Mouse (Mus musculus) adrenal gland, adult 18-20 months (tissue): Measurements from ENCODE around the gene Cdkn1b. TPM values are rescaled to one million over a fixed set of nuclear protein-coding genes. Genes with fewer than 3 reads are reported as not detected.

Source experiments
- DNase-seq, 2 experiments: peaks; one replicate each; pipeline ENCODE4 v3.0.0; 2021 to 2022; ENCODE audit warnings: low spot score in 2 of 2
- total RNA-seq, 2 experiments: library from RNA; stranded (reverse); gene quantifications; 1 replicate in 1 of 2; 2 replicates in 1 of 2; pipeline ENCODE4 v1.2.3; 2021

Cdkn1b gene
- total RNA-seq, 2 experiments from 2014 or later, result 30.6 to 33.0 TPM

DNA sequence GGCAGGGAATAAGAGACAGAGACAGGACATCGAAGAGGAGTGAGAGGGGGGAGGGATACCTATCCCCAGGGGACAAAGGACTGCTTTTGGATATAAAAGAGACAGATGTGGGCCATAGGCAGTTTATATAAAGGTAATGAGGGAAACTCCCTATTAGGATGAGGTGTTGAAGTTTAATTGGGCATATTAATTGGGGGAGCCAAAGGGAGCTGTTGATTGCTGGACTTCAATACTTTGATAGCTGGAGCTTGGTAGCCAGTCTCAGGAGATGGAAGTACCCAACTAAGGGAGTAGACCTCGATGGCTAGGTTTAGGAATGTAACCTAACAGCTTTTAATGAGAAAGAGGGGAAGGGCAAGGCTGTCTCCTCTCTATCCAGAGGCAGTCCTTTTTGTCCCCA is 43.7 kb downstream of the Cdkn1b start:
- no peak for DNase-seq

DNA sequence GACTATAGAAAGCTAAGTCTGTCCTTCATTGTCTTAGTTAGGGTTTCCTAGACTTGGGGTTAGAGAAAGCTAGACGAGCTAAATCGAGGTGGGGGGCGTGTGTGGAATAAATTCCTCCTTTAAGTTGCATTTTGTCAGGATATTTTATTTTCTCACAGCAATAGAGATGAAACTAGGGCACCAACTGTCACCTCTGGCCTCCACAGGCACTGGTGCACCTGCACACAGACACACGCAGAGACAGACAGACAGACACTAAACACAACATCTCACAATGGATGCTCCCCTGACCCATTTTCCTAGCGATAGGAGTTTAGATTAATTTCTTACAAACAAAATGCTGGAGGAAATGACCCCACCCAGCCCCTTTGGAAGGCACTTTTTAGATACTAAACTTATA is 46.5 kb downstream of the Cdkn1b start:
- no peak for DNase-seq

DNA sequence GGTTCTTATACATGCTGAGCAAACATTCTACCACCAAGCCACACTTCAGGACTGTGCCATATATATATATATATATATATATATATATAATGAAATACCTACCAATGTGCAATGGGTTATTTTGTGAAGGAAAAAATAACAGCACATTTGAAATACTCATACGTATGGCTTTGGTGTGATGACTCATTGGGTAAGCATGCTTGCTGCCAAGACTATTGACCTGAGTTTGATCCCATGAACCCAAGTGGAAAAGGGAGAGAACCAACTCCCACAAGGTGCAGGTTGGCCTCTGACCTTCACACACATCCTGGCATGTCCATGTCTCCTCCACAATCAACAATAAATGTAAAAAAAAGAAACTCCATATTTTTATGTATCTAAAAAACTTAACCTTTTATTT is 48.1 kb downstream of the Cdkn1b start:
- no peak for DNase-seq

DNA sequence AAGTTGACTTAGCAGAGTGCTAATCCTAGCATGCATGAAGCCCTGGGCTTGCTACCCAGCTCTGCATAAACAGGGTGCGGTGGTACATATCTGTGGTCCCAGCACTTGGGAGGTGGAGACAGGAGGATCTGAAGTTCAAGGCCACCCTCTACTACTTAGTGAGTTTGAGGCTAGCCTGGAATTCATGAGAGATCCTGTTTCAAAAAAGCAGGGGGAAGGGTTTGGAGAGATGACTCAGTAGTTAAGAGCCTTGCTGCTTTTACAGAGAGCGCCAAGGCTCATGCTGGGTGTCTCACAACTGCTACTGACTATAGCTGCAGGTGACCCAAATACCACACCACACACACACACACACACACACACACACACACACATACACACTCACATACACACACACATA is 49.3 kb downstream of the Cdkn1b start:
- DNase-seq, result no peak

DNA sequence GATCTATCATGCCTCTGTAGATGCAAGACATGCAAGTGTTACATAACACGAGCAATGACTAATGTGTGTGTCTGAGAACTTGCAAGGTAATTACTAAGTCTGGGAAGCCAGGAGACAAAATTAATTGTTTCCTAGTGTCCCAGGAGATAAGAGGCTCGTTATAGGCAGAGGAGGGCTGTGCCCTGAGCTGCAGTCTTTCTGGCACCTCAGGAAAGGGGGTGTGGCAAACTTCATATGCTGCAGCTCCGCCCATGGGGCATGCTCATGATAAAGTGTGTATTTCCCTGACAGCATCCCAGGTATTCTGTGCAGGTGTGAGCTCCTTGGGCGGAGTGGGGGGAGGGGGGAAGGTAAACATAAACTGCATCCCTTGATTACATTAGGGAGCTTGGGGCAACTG is 51.9 kb downstream of the Cdkn1b start:
- DNase-seq, result no peak

Other genes with a start within 250 kb of the Cdkn1b start
- 10 to 100 TPM; 26.1 to 33.5 TPM for gene Dusp16, start 127.8 kb upstream of the Cdkn1b start, total RNA-seq
- 10 to 100 TPM; 29.6 to 36.7 TPM for gene Crebl2, start 90.2 kb upstream of the Cdkn1b start, total RNA-seq
- 1 to 10 TPM; 5.3 to 6.5 TPM for gene Gpr19, start 21.8 kb upstream of the Cdkn1b start, total RNA-seq
- gene Apold1, start 61.3 kb downstream of the Cdkn1b start, total RNA-seq, result 10 to 100 TPM in 1 of 2 experiments, 1 to 10 TPM in 1; 3.8 to 12.2 TPM
- 10 to 100 TPM; 61.2 to 62.1 TPM for gene Ddx47, start 91.2 kb downstream of the Cdkn1b start, total RNA-seq
- 1 to 10 TPM; 1.1 to 3.5 TPM for gene Gprc5a, start 145.2 kb downstream of the Cdkn1b start, total RNA-seq
- not detected for gene Gprc5d, start 197.9 kb downstream of the Cdkn1b start, total RNA-seq